Mouse (Mus musculus): ENCODE measurements around the gene Abca5. TPM values are rescaled to one million over a fixed set of nuclear protein-coding genes. Genes with fewer than 3 reads are reported as not detected.
A peak's percentile ranks its signal among the peaks of the same experiment; 100 is the strongest.

Abca5 gene
- polyA plus RNA-seq, 1 experiment from 2014 or later: 2.3 TPM

- Histone ChIP-seq H3K9me3 (ENCODE audit: low read length) (no peaks in the 10 kb centered on the region), H3K4me1 (ENCODE audit: insufficient read depth) (no peaks in the 10 kb centered on the region), H3K4me3 (ENCODE audit: low read depth, low read length) (no peak overlapping the region), H3K27me3 (ENCODE audit: insufficient read depth, low read length) (no peaks in the 10 kb centered on the region), H3K36me3 (replicated peaks; ENCODE audit: insufficient read depth, low read length) (no peaks in the 10 kb centered on the region), H3K9ac (replicated peaks) (no peak overlapping the region), H3K4me2 (ENCODE audit: low read depth, low read length) (no peak overlapping the region), H3K27ac (ENCODE audit: low read depth) (no peak overlapping the region)
- TF ChIP-seq EP300 (IDR thresholded peaks at IDR 0.05; ENCODE audit: low read depth): no peak
- no peak for TF ChIP-seq CTCF (IDR thresholded peaks at IDR 0.05; ENCODE audit: low read depth)
- DNase-seq (no peak), ATAC-seq (no peak)
- WGBS (ENCODE audit: insufficient replicate concordance): 74% methylated on average over 4 of the region's 4 CpGs
These were observed 80.5 kb downstream of the Abca5 start for GRCm38 (mm10) chr11:110257061-110257460.

DNA sequence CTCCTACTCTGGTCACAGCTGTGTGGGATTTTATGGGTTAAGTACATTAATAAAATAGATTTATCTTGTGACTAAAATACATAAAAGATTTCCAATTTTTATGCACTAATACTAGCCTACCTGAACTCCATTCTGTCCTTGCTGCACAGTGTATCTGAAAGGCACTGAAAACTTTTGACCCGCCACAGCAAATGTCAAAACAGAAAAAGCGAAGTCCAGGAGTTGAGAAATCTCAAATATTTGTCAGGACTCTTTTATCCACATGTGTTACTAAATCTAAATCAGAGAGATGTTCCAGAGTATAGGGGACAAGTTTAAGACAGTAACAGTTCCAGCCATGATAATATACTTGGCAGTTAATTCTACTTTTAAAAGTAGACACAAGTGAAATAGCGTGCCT, 85.3 kb downstream of the Abca5 start:
- 45% methylated on average over 3 of the region's 3 CpGs for WGBS (ENCODE audit: insufficient replicate concordance)
- no peak overlapping the region for H3K4me3 ChIP-seq (ENCODE audit: low read depth, low read length)
- no peaks in the 10 kb centered on the region for H3K27me3 ChIP-seq (ENCODE audit: insufficient read depth, low read length)
- no peak for DNase-seq
- H3K36me3 ChIP-seq (replicated peaks; ENCODE audit: insufficient read depth, low read length): no peaks in the 10 kb centered on the region
- no peaks in the 10 kb centered on the region for H3K9me3 ChIP-seq (ENCODE audit: low read length)
- peak; percentile 87 for ATAC-seq
- H3K9ac ChIP-seq (replicated peaks): no peak overlapping the region
- peak overlapping the region; percentile 74 for H3K27ac ChIP-seq (ENCODE audit: low read depth)
- H3K4me1 ChIP-seq (ENCODE audit: insufficient read depth): no peaks in the 10 kb centered on the region
- no peak overlapping the region for H3K4me2 ChIP-seq (ENCODE audit: low read depth, low read length)
- TF ChIP-seq EP300 (IDR thresholded peaks at IDR 0.05; ENCODE audit: low read depth): peak; percentile 43; the same call in 1 of the 2 replicates
- TF ChIP-seq CTCF (IDR thresholded peaks at IDR 0.05; ENCODE audit: low read depth): no peak

GRCm38 (mm10) chr11:110251534-110251933, 86.0 kb downstream of the Abca5 start, which contains the start of gene Abca6:
Abca6 (minus strand) TSS chr11:110251776.
- Histone ChIP-seq H3K4me2 (ENCODE audit: low read depth, low read length) (peak within 1 kb of the TSS; percentile 48), H3K27ac (ENCODE audit: low read depth) (peak within 1 kb of the TSS; percentile 79), H3K36me3 (replicated peaks; ENCODE audit: insufficient read depth, low read length) (no peaks in the 10 kb centered on the region), H3K9ac (replicated peaks) (peak within 1 kb of the TSS; percentile 60), H3K4me3 (ENCODE audit: low read depth, low read length) (peak within 1 kb of the TSS; percentile 51), H3K27me3 (ENCODE audit: insufficient read depth, low read length) (no peaks in the 10 kb centered on the region), H3K9me3 (ENCODE audit: low read length) (no peaks in the 10 kb centered on the region), H3K4me1 (ENCODE audit: insufficient read depth) (no peaks in the 10 kb centered on the region)
- WGBS (ENCODE audit: insufficient replicate concordance): 14% methylated on average over 8 of the region's 8 CpGs
- TF ChIP-seq CTCF (IDR thresholded peaks at IDR 0.05; ENCODE audit: low read depth) (no peak), EP300 (IDR thresholded peaks at IDR 0.05; ENCODE audit: low read depth) (no peak)
- DNase-seq (peak; percentile 44), ATAC-seq (peak; percentile 86)

- TF ChIP-seq EP300 (IDR thresholded peaks at IDR 0.05; ENCODE audit: low read depth) (peak; percentile 83; the same call in 1 of the 2 replicates), CTCF (IDR thresholded peaks at IDR 0.05; ENCODE audit: low read depth) (no peak)
- H3K27me3 ChIP-seq (ENCODE audit: insufficient read depth, low read length): no peaks in the 10 kb centered on the region
- DNase-seq (peak; percentile 64), ATAC-seq (peak; percentile 93)
- peaks cover 3% of the 10 kb centered on the region; the same call in 1 of the 2 replicates for H3K4me1 ChIP-seq (ENCODE audit: insufficient read depth)
- 71% methylated on average over 10 of the region's 10 CpGs for WGBS (ENCODE audit: insufficient replicate concordance)
- no peaks in the 10 kb centered on the region for H3K9me3 ChIP-seq (ENCODE audit: low read length)
- H3K9ac ChIP-seq (replicated peaks): no peak overlapping the region
- H3K36me3 ChIP-seq (replicated peaks; ENCODE audit: insufficient read depth, low read length): no peaks in the 10 kb centered on the region; the same call in 1 of the 2 replicates
- peak overlapping the region; percentile 70 for H3K27ac ChIP-seq (ENCODE audit: low read depth)
- no peak overlapping the region for H3K4me3 ChIP-seq (ENCODE audit: low read depth, low read length)
- no peak overlapping the region for H3K4me2 ChIP-seq (ENCODE audit: low read depth, low read length)
These were observed 92.8 kb downstream of the Abca5 start for GRCm38 (mm10) chr11:110244730-110245129.

GRCm38 (mm10) chr11:110237466-110237865, 100.0 kb downstream of the Abca5 start:
- ATAC-seq (no peak), DNase-seq (no peak)
- Histone ChIP-seq H3K27me3 (ENCODE audit: insufficient read depth, low read length) (no peaks in the 10 kb centered on the region), H3K4me3 (ENCODE audit: low read depth, low read length) (no peak overlapping the region), H3K4me2 (ENCODE audit: low read depth, low read length) (no peak overlapping the region), H3K9ac (replicated peaks) (no peak overlapping the region), H3K27ac (ENCODE audit: low read depth) (no peak overlapping the region), H3K36me3 (replicated peaks; ENCODE audit: insufficient read depth, low read length) (peaks cover 4% of the 10 kb centered on the region; the same call in 1 of the 2 replicates), H3K4me1 (ENCODE audit: insufficient read depth) (peaks cover 2% of the 10 kb centered on the region; the same call in 1 of the 2 replicates), H3K9me3 (ENCODE audit: low read length) (no peaks in the 10 kb centered on the region)
- 50% methylated on average over 2 of the region's 2 CpGs for WGBS (ENCODE audit: insufficient replicate concordance)
- TF ChIP-seq EP300 (IDR thresholded peaks at IDR 0.05; ENCODE audit: low read depth) (no peak), CTCF (IDR thresholded peaks at IDR 0.05; ENCODE audit: low read depth) (no peak)

DNA sequence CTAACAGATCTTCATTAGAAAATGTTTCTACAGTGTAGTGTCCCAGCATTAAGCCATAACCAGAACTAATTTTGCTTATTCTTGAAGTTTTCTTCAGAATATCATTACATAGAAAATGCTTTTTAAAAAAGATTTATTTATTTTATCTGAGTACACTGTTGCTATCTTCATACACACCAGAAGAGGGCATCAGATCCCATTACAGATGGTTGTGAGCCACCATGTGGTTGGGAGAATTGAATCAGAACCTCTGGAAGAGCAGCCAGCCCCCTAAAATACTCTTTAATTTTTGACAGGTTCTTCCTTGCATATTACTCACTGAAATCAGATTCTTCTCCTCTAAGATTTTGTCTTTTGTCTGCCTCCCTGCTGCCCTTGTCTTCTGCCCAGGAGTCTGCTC, 104.5 kb downstream of the Abca5 start:
- DNase-seq: no peak
- Histone ChIP-seq H3K4me2 (ENCODE audit: low read depth, low read length) (no peak overlapping the region), H3K9me3 (ENCODE audit: low read length) (no peaks in the 10 kb centered on the region), H3K4me1 (ENCODE audit: insufficient read depth) (no peaks in the 10 kb centered on the region), H3K4me3 (ENCODE audit: low read depth, low read length) (no peak overlapping the region), H3K27ac (ENCODE audit: low read depth) (no peak overlapping the region), H3K27me3 (ENCODE audit: insufficient read depth, low read length) (no peaks in the 10 kb centered on the region), H3K9ac (replicated peaks) (no peak overlapping the region), H3K36me3 (replicated peaks; ENCODE audit: insufficient read depth, low read length) (0 out of 2 replicates have a peak, but pooled peaks cover 4% of the 10 kb centered on the region)
- no peak for TF ChIP-seq EP300 (IDR thresholded peaks at IDR 0.05; ENCODE audit: low read depth)
- 0 out of 2 replicates have a peak, but pooled peaks have one; percentile 7 for TF ChIP-seq CTCF (IDR thresholded peaks at IDR 0.05; ENCODE audit: low read depth)
- no peak for ATAC-seq

Other genes with a start within 250 kb of the Abca5 start
- 7.0 and 11.8 TPM in 2 replicates for gene Abca8a, start 241.7 kb downstream of the Abca5 start, polyA plus RNA-seq (2015; fragmentation: Nextera tagmentation; extraction: Ambion mirVana)
- 0.80 and 0.88 TPM in 2 replicates for gene Abca9, start 169.5 kb downstream of the Abca5 start, polyA plus RNA-seq (2015; fragmentation: Nextera tagmentation; extraction: Ambion mirVana)
- 38.6 and 42.1 TPM in 2 replicates for gene Abca6, start 85.9 kb downstream of the Abca5 start, polyA plus RNA-seq (2015; fragmentation: Nextera tagmentation; extraction: Ambion mirVana)
- gene Map2k6, start 61.4 kb upstream of the Abca5 start, polyA plus RNA-seq (2015; fragmentation: Nextera tagmentation; extraction: Ambion mirVana): 3.7 and 4.2 TPM in 2 replicates